Mouse (Mus musculus) monocyte, adult 59 days (primary cell): ENCODE measurements around the gene Hk2. TPM values are rescaled to one million over a fixed set of nuclear protein-coding genes. Genes with fewer than 3 reads are reported as not detected.

ENCODE experiments used
- total RNA-seq, 2 experiments: library from RNA; stranded (reverse); gene quantifications; one replicate each; pipeline ENCODE4 v1.2.4; 2023

Gene Hk2
- 10 to 100 TPM; 79.2 to 87.1 TPM for total RNA-seq

GRCm38 (mm10) chr6:82774321-82774764 lies at the start of gene Hk2:
Gene Hk2 (minus strand): TSS chr6:82774454.

GRCm38 (mm10) chr6:82705221-82705620 lies 69.0 kb downstream of the Hk2 start, which contains the start of gene Pole4:
Gene Pole4 (minus strand): TSS chr6:82705365.

Other genes with a start within 250 kb of the Hk2 start
- gene Pole4, start 69.1 kb downstream of the Hk2 start, total RNA-seq = 10 to 100 TPM; 18.0 to 26.4 TPM
- gene Sema4f, start 165.3 kb upstream of the Hk2 start, total RNA-seq = under 1 TPM; 0.27 to 0.60 TPM
- gene M1ap, start 172.4 kb upstream of the Hk2 start, total RNA-seq = 1 to 10 TPM; 1.8 to 2.7 TPM